Mouse (Mus musculus) hindbrain, embryonic 14.5 days (tissue): ENCODE results near the gene Sdcbp2. TPM values are rescaled to one million over a fixed set of nuclear protein-coding genes. Genes with fewer than 3 reads are reported as not detected.

Experiments used
- ATAC-seq: fragments of 200-750 bp; cut with Nextera tagmentation; 2 replicates; pipeline ENCODE4 v1.8.0; 2017; ENCODE audit warnings: moderate number of reproducible peaks, mild to moderate bottlenecking, moderate TSS enrichment, moderate library complexity; ENCODE audit not compliant: low FRiP score
- DNase-seq: peaks from one replicate; pipeline ENCODE4 v3.0.0-alpha.2; 2015; ENCODE audit warnings: low spot score
- H3K27ac ChIP-seq: fragments of 300-500 bp; sonication (generic); 2 replicates; pipeline ENCODE4 v1.5.1; 2014; ENCODE audit warnings: mild to moderate bottlenecking, moderate library complexity
- H3K27me3 ChIP-seq: fragments of 300-500 bp; sonication (generic); 2 replicates; pipeline ENCODE4 v1.6.1; 2014; ENCODE audit warnings: mild to moderate bottlenecking, low read length, mixed read lengths; ENCODE audit not compliant: control insufficient read depth, insufficient read depth
- H3K36me3 ChIP-seq: fragments of 300-500 bp; sonication (generic); replicated peaks from 2 replicates; pipeline ENCODE4 v1.6.1; 2014; ENCODE audit not compliant: control insufficient read depth, insufficient read depth
- H3K4me1 ChIP-seq: fragments of 300-500 bp; sonication (generic); replicated peaks from 2 replicates; pipeline ENCODE4 v1.6.1; 2014; ENCODE audit warnings: antibody characterized with exemption, low read length, mixed read lengths; ENCODE audit not compliant: control insufficient read depth, insufficient read depth
- H3K4me2 ChIP-seq: fragments of 300-500 bp; sonication (generic); replicated peaks from 2 replicates; pipeline ENCODE4 v1.6.1; 2014; ENCODE audit warnings: mild to moderate bottlenecking, moderate library complexity
- H3K4me3 ChIP-seq: fragments of 300-500 bp; sonication (generic); replicated peaks from 2 replicates; pipeline ENCODE4 v1.5.1; 2014; ENCODE audit warnings: mild to moderate bottlenecking, low read length
- H3K9ac ChIP-seq: fragments of 300-500 bp; sonication (generic); 2 replicates; pipeline ENCODE4 v1.6.1; 2014
- H3K9me3 ChIP-seq: fragments of 300-500 bp; sonication (generic); 2 replicates; pipeline ENCODE4 v1.6.1; 2016; ENCODE audit warnings: low read length; ENCODE audit not compliant: control insufficient read depth
- WGBS: fragments of 180-500 bp; shearing (Covaris S2); extraction: QIAGEN DNeasy Blood & Tissue Kit; methylation state at CpG from one replicate; pipeline ENCODE4 v1.1.7; 2014; 5-methylcytosine and 5-hydroxymethylcytosine counted together
- polyA plus RNA-seq: library from polyadenylated mRNA; unstranded; fragments of >200 nt; fragmentation: Nextera tagmentation; extraction: Ambion mirVana; gene quantifications from 2 replicates; pipeline ENCODE4 v1.2.1, GENCODE M21; 2014

Sdcbp2 gene
- polyA plus RNA-seq, 1 experiment from 2014 or later: 0.55 TPM

DNA sequence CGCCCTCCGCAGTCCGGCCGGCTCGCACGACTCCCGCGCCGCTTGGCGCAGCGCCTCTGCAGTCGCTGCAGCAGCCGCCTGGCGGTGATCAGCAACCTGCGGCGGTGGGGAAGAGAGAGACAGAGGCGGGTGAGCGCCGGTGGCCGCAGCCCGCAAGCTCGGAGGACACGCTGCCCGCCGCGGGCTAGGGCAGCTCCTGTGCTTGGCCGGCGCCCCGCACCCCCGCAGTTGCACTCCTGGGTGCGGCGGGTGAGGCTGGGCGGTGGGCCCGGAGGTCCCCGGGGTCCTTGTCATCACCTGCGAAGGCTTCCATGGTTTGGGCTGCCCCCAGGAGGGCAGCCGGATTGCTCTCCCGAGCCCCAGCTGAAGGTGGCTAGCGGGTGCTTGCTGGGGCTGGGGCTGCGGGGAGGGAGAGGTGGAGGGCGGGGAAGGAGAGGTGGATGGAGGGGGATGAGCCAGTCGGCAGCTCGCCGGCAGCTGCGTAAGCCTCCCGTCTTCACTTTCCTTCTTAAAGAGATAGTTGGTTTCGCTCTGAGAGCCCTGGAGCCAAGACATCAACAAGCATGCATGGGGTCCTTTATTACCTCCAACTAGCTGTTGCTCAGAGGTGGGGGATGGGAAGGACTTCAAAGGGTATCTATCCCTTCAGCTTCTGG, 59.9 kb downstream of the Sdcbp2 start, which contains the start of gene Snph:
Gene Snph, minus strand, starts transcription at position 435 of the 656 bp plus-strand sequence.
- H3K4me3 ChIP-seq: peak within 1 kb of the TSS; percentile 92
- H3K9me3 ChIP-seq: no peaks in the 10 kb centered on the region
- no peaks in the 10 kb centered on the region for H3K36me3 ChIP-seq
- peak; percentile 77 for DNase-seq
- H3K4me2 ChIP-seq: peak within 1 kb of the TSS; percentile 69
- peak within 1 kb of the TSS; percentile 93 for H3K9ac ChIP-seq
- ATAC-seq: peak; percentile 92
- H3K27me3 ChIP-seq: 0 out of 2 replicates have a peak, but pooled peaks cover 4% of the 10 kb centered on the region
- H3K4me1 ChIP-seq: peaks cover 22% of the 10 kb centered on the region; the same call in 1 of the 2 replicates
- H3K27ac ChIP-seq: peak within 1 kb of the TSS; percentile 91
- 0% methylated on average over 35 of the region's 47 CpGs for WGBS

- peak overlapping the region; percentile 69 for H3K4me2 ChIP-seq
- 48% methylated on average over 5 of the region's 5 CpGs for WGBS
- H3K4me3 ChIP-seq: peak overlapping the region; percentile 92; the same call in 1 of the 2 replicates
- H3K27me3 ChIP-seq: 0 out of 2 replicates have a peak, but pooled peaks cover 4% of the 10 kb centered on the region
- ATAC-seq (no peak), DNase-seq (no peak)
- peaks cover 22% of the 10 kb centered on the region; the same call in 1 of the 2 replicates for H3K4me1 ChIP-seq
- no peaks in the 10 kb centered on the region for H3K9me3 ChIP-seq
- H3K9ac ChIP-seq: peak overlapping the region; percentile 93; the same call in 1 of the 2 replicates
- no peaks in the 10 kb centered on the region for H3K36me3 ChIP-seq
- no peak overlapping the region for H3K27ac ChIP-seq
These were observed 60.6 kb downstream of the Sdcbp2 start for GRCm38 (mm10) chr2:151632982-151633381.

DNA sequence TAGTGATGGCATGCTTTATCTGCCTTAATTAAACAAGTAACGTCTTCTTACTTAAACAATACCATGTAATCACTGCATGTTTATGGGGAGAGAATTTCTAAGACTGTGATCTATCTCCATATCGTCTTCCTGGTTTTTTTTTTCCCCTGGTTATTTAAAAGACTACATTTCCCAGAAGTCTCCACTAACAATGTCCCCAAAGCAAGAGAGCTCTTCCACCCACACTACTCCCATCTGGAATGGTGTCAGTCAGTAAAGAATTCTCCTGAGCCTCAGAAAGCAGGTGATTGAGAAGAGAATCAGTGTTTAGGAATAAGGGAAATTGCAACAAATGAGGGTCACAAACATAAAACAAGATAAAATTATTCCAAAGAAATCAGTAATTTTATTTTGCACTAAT, 62.5 kb downstream of the Sdcbp2 start:
- H3K27me3 ChIP-seq: 0 out of 2 replicates have a peak, but pooled peaks cover 4% of the 10 kb centered on the region
- no peak overlapping the region for H3K4me2 ChIP-seq
- H3K36me3 ChIP-seq: no peaks in the 10 kb centered on the region
- no peak overlapping the region for H3K27ac ChIP-seq
- ATAC-seq: no peak
- H3K4me3 ChIP-seq: no peak overlapping the region
- no peaks in the 10 kb centered on the region for H3K9me3 ChIP-seq
- 33% methylated on average over 2 of the region's 2 CpGs for WGBS
- peak; percentile 53 for DNase-seq
- H3K4me1 ChIP-seq: peaks cover 20% of the 10 kb centered on the region; the same call in 1 of the 2 replicates
- no peak overlapping the region for H3K9ac ChIP-seq

GRCm38 (mm10) chr2:151635362-151636014, 63.1 kb downstream of the Sdcbp2 start:
- Histone ChIP-seq H3K4me2 (no peak overlapping the region), H3K9me3 (no peaks in the 10 kb centered on the region), H3K27me3 (0 out of 2 replicates have a peak, but pooled peaks cover 4% of the 10 kb centered on the region), H3K27ac (no peak overlapping the region; the same call in 1 of the 2 replicates), H3K4me3 (no peak overlapping the region), H3K9ac (0 out of 2 replicates have a peak overlapping the region, but pooled peaks have one; percentile 13), H3K4me1 (peaks cover 15% of the 10 kb centered on the region; the same call in 1 of the 2 replicates), H3K36me3 (no peaks in the 10 kb centered on the region)
- DNase-seq: no peak
- 62% methylated on average over 9 of the region's 9 CpGs for WGBS
- no peak for ATAC-seq

GRCm38 (mm10) chr2:151636015-151636402, 63.6 kb downstream of the Sdcbp2 start:
- H3K36me3 ChIP-seq: no peaks in the 10 kb centered on the region
- no peak overlapping the region for H3K27ac ChIP-seq
- H3K4me2 ChIP-seq: no peak overlapping the region
- H3K9ac ChIP-seq: no peak overlapping the region
- 0 out of 2 replicates have a peak, but pooled peaks cover 4% of the 10 kb centered on the region for H3K27me3 ChIP-seq
- peaks cover 10% of the 10 kb centered on the region; the same call in 1 of the 2 replicates for H3K4me1 ChIP-seq
- no peak for ATAC-seq
- H3K4me3 ChIP-seq: no peak overlapping the region
- H3K9me3 ChIP-seq: no peaks in the 10 kb centered on the region
- 72% methylated on average over 2 of the region's 2 CpGs for WGBS
- no peak for DNase-seq

Other genes starting within 250 kb of the Sdcbp2 start
- gene 4921509C19Rik, start 96.5 kb upstream of the Sdcbp2 start, polyA plus RNA-seq: not detected in 2 replicates
- gene Nsfl1c, start 78.4 kb upstream of the Sdcbp2 start, polyA plus RNA-seq: 255 and 261 TPM in 2 replicates
- 643 and 689 TPM in 2 replicates for gene Fkbp1a, start 30.1 kb upstream of the Sdcbp2 start, polyA plus RNA-seq
- gene Snph, start 60.0 kb downstream of the Sdcbp2 start, polyA plus RNA-seq: 24.6 and 25.4 TPM in 2 replicates
- 0.29 and 0.35 TPM in 2 replicates for gene Rad21l, start 95.9 kb downstream of the Sdcbp2 start, polyA plus RNA-seq
- 25.3 and 28.0 TPM in 2 replicates for gene Tmem74b, start 129.4 kb downstream of the Sdcbp2 start, polyA plus RNA-seq
- gene Psmf1, start 171.6 kb downstream of the Sdcbp2 start, polyA plus RNA-seq: 60.1 and 60.8 TPM in 2 replicates